Comparison of ENCODE assay signal across 17 mouse cellular contexts in the genomic region with DNA sequence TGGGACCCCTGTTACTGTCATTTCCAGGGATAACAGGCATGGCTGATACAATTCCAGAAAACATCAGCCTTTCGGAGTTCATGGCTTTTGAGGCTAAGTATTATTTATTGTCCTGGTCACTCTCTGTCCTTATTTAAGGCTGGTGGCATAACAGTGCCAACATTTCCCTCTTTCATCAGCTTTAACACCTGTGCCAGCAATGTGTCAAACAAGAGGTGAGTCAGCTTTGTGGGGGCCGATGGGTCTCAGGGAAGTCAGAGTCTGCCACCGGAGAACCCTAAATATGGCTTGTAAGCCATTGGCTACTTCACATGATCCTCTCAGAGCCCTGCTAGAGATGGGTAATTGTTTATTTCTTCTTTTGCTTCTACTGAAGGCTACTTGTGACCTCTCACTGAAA.
DNase-seq lines count a peak whose midpoint lies in the region; ATAC-seq lines count a peak whose summit lies in the region.
"Had no signal": no experiment of that assay in that cellular context is flagged by ENCODE, and none has a peak within 500 bp of the region (broad histone marks: within the 10 kb centered on the region; RNA-seq: fewer than 3 reads in every experiment).

No protein-coding gene starts in this region.

- H3K4me3 ChIP-seq in heart, embryonic 11.5 days (ENCODE audit: low read depth, low read length) = no peak overlapping the region
- H3K4me3 ChIP-seq: embryonic facial prominence, embryonic 10.5 days; embryonic facial prominence, embryonic 12.5 days; forebrain, embryonic 13.5 days; forebrain, embryonic 15.5 days had no signal

- no peak overlapping the region for H3K27ac ChIP-seq in heart, embryonic 11.5 days (ENCODE audit: low read depth, low read length)
- H3K27ac ChIP-seq: embryonic facial prominence, embryonic 10.5 days; embryonic facial prominence, embryonic 12.5 days; forebrain, embryonic 13.5 days; forebrain, embryonic 15.5 days had no signal

- peak; percentile 55 for DNase-seq in adrenal gland, adult 2 months
- no peak for DNase-seq in adrenal gland, postnatal 4 days (ENCODE audit: low spot score in 2 of 2)
- DNase-seq in adrenal gland, postnatal 14 days = peak; percentile 53
- DNase-seq in adrenal gland, postnatal 25 days = no peak
- peak; percentile 45 for DNase-seq in heart, adult 11 months
- DNase-seq in adipocyte (ENCODE audit: low spot score) = no peak
- DNase-seq: cerebellum, adult 11-12 months; cerebellum, adult 2 months; cerebellum, adult 9-10 months; cerebellum, postnatal 10 days; cerebellum, postnatal 25 days; forebrain, postnatal 0 days had no signal

- no peaks in the 10 kb centered on the region for H3K9me3 ChIP-seq in heart, embryonic 11.5 days (replicated peaks; ENCODE audit: control insufficient read depth, low read length)
- H3K9me3 ChIP-seq: embryonic facial prominence, embryonic 10.5 days; embryonic facial prominence, embryonic 12.5 days; forebrain, embryonic 13.5 days; forebrain, embryonic 15.5 days had no signal

- no peak overlapping the region for H3K4me2 ChIP-seq in heart, embryonic 11.5 days
- H3K4me2 ChIP-seq: embryonic facial prominence, embryonic 12.5 days; forebrain, embryonic 13.5 days; forebrain, embryonic 15.5 days had no signal

- H3K4me1 ChIP-seq in heart, embryonic 11.5 days (ENCODE audit: control insufficient read depth, insufficient read depth, low read length) = no peaks in the 10 kb centered on the region
- H3K4me1 ChIP-seq: embryonic facial prominence, embryonic 10.5 days; embryonic facial prominence, embryonic 12.5 days; forebrain, embryonic 13.5 days; forebrain, embryonic 15.5 days had no signal

- ATAC-seq in heart, embryonic 11.5 days (replicated peaks; ENCODE audit: insufficient number of reproducible peaks, low FRiP score, low TSS enrichment) = no peak
- ATAC-seq: forebrain, embryonic 13.5 days; forebrain, embryonic 15.5 days; forebrain, postnatal 0 days had no signal

- no peak overlapping the region for H3K9ac ChIP-seq in heart, embryonic 11.5 days (ENCODE audit: low read depth, low read length)
- H3K9ac ChIP-seq: embryonic facial prominence, embryonic 12.5 days; forebrain, embryonic 13.5 days; forebrain, embryonic 15.5 days; forebrain, postnatal 0 days had no signal

- no peaks in the 10 kb centered on the region for H3K36me3 ChIP-seq in heart, embryonic 11.5 days (ENCODE audit: control insufficient read depth, insufficient read depth, low read length)
- H3K36me3 ChIP-seq: embryonic facial prominence, embryonic 10.5 days; embryonic facial prominence, embryonic 12.5 days; forebrain, embryonic 15.5 days had no signal

- WGBS in heart, embryonic 11.5 days (ENCODE audit: insufficient replicate concordance) = 76% methylated on average over 3 of the region's 3 CpGs

- H3K27me3 ChIP-seq in heart, embryonic 11.5 days (ENCODE audit: control insufficient read depth, insufficient read depth, low read length) = no peaks in the 10 kb centered on the region
- H3K27me3 ChIP-seq: embryonic facial prominence, embryonic 12.5 days; forebrain, embryonic 13.5 days; forebrain, embryonic 15.5 days had no signal

Comparison
In these comparisons a context has a peak if more than half of its experiments do, and no peak if none do; other contexts are left out.
1. DNase-seq: peak in adrenal gland, adult 2 months (single experiment), adrenal gland, postnatal 14 days (single experiment) and heart, adult 11 months (single experiment); none in adrenal gland, postnatal 4 days (0 of 2), adrenal gland, postnatal 25 days (single experiment) and adipocyte (single experiment).